Mouse (Mus musculus) spleen, adult 12 weeks (tissue): Measurements from ENCODE around the gene Slc46a2.

Source experiments
- DNase-seq: peaks from one replicate; pipeline ENCODE4 v3.0.0; 2022; ENCODE audit warnings: low spot score

Gene Slc46a2

DNA sequence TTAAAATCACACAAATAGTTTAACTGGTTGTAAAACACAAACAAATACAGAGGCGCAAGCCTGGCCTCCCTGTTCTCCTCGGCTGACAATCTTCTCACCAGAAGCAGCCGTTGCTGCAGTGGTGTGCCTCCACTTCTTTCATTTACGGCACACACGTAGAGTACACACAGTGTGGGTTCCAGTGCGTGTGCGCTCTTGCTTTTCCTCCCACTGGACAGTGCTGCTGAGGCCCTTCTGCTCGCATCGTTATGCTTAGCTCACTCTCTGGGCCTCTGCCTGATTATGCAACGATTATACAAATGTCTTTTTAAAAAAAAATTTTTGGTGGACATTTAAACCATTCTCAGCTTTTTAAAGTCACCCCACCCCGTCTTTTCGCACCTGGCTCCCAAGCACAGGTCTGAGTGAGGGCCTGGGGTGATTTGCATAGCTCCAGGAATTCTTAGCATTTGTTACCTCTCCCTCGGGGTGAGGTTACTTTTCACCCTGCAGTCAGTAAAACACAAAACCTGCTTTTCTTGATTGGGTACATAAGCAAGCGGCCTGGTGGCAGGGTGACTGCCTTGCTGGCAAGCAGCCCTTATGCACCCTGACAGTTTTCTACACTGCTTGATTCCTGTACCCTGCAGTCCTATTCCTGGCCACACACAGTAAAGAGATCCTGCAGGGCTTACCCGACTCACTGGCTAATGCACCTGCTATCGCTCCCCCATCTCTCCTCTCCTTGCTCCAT, 55.0 kb downstream of the Slc46a2 start:
- DNase-seq = no peak
